31 mouse cellular contexts compared by ENCODE assay signal in genomic region chr11:109708786-109709185, GRCm38 (mm10). TPM values are rescaled to one million over a fixed set of nuclear protein-coding genes. Genes with fewer than 3 reads are reported as not detected.
"Had no signal": no experiment of that assay in that cellular context is flagged by ENCODE, and none has a peak within 500 bp of the region (broad histone marks: within the 10 kb centered on the region; RNA-seq: fewer than 3 reads in every experiment).

No protein-coding gene starts in this region.

- H3K36me3 ChIP-seq: embryonic facial prominence, embryonic 10.5 days; embryonic facial prominence, embryonic 12.5 days; embryonic facial prominence, embryonic 13.5 days; embryonic facial prominence, embryonic 15.5 days; forebrain, embryonic 10.5 days; forebrain, embryonic 12.5 days; forebrain, embryonic 15.5 days had no signal

- H3K9ac ChIP-seq: embryonic facial prominence, embryonic 12.5 days; embryonic facial prominence, embryonic 13.5 days; embryonic facial prominence, embryonic 15.5 days; forebrain, embryonic 12.5 days; forebrain, embryonic 13.5 days; forebrain, embryonic 15.5 days; forebrain, postnatal 0 days had no signal

- H3K9me3 ChIP-seq: embryonic facial prominence, embryonic 10.5 days; embryonic facial prominence, embryonic 12.5 days; embryonic facial prominence, embryonic 13.5 days; embryonic facial prominence, embryonic 15.5 days; forebrain, embryonic 10.5 days; forebrain, embryonic 12.5 days; forebrain, embryonic 13.5 days; forebrain, embryonic 15.5 days had no signal

- H3K27ac ChIP-seq: embryonic facial prominence, embryonic 10.5 days; embryonic facial prominence, embryonic 12.5 days; embryonic facial prominence, embryonic 13.5 days; embryonic facial prominence, embryonic 15.5 days; forebrain, embryonic 10.5 days; forebrain, embryonic 12.5 days; forebrain, embryonic 13.5 days; forebrain, embryonic 15.5 days; gastrocnemius, adult 2 months; heart, adult 2 months had no signal

- H3K4me3 ChIP-seq: embryonic facial prominence, embryonic 10.5 days; embryonic facial prominence, embryonic 12.5 days; embryonic facial prominence, embryonic 13.5 days; embryonic facial prominence, embryonic 15.5 days; erythroblast, embryonic 14.5 days; forebrain, embryonic 10.5 days; forebrain, embryonic 12.5 days; forebrain, embryonic 13.5 days; forebrain, embryonic 15.5 days; gastrocnemius, adult 2 months; heart, adult 2 months had no signal

- H3K4me2 ChIP-seq: embryonic facial prominence, embryonic 12.5 days; embryonic facial prominence, embryonic 13.5 days; embryonic facial prominence, embryonic 15.5 days; forebrain, embryonic 12.5 days; forebrain, embryonic 13.5 days; forebrain, embryonic 15.5 days had no signal

- H3K4me1 ChIP-seq: embryonic facial prominence, embryonic 15.5 days; forebrain, embryonic 12.5 days had no signal

- H3K27me3 ChIP-seq: embryonic facial prominence, embryonic 12.5 days; embryonic facial prominence, embryonic 13.5 days; embryonic facial prominence, embryonic 15.5 days; forebrain, embryonic 12.5 days; forebrain, embryonic 13.5 days; forebrain, embryonic 15.5 days had no signal

- ATAC-seq: forebrain, embryonic 13.5 days; forebrain, embryonic 15.5 days; forebrain, embryonic 16.5 days; forebrain, postnatal 0 days had no signal

- DNase-seq: cerebellum, adult 18-20 months; cerebellum, adult 2 months; cerebellum, adult 8-10 months; cerebellum, adult 9-10 months; cerebellum, adult 9-11 months; cerebellum, postnatal 10 days; cerebellum, postnatal 14 days; cerebellum, postnatal 25 days; cerebellum, postnatal 36 days; embryo, embryonic 11 days; forebrain, postnatal 0 days; gastrocnemius, adult 2 months; gastrocnemius, postnatal 10 days; gastrocnemius, postnatal 14 days; gastrocnemius, postnatal 25 days; gastrocnemius, postnatal 36 days; heart, adult 11 months; heart, adult 18-20 months; heart, adult 2 months had no signal

RNA-seq across cellular contexts. Expression of gene Fam20a, which starts 13.3 kb away (rescaled TPM):
- total RNA-seq: common myeloid progenitor, adult 5-6 weeks; granulocyte monocyte progenitor cell, adult 5-6 weeks had no signal
- polyA plus RNA-seq: erythroblast, embryonic 14.5 days had no signal
